Mouse (Mus musculus) liver, adult 2 months (tissue): ENCODE results near the gene Runx2.

Source experiments
- CTCF ChIP-seq: fragments of 200-500 bp; IDR thresholded peaks from 2 replicates; pipeline ENCODE4 v1.5.1; 2011; ENCODE audit warnings: low read depth, low read length, control low read depth
- POLR2A ChIP-seq: fragments of 200-500 bp; IDR thresholded peaks from 2 replicates; pipeline ENCODE4 v1.6.1; 2011; ENCODE audit warnings: low read length, control low read depth; ENCODE audit not compliant: insufficient read depth; ENCODE audit errors: extremely low read depth

DNA sequence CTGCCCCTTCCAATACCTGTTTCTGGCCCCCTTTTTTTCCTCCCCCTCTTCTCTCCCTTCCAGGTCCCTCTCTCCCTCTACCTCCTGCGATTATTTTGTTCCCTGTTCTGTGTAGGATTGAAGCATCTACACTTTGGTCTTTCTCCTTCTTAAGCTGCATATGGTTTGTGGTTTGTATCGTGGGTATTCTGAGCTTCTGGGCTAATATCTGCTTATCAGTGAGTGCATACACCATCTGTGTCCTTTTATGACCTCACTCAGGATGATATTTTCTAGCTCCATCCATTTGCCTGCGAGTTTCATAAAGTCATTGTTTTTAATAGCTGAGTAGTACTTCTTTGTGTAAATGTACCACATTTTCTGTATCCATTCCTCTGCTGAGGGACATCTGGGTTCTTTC lies 15.0 kb upstream of the Runx2 start:
- TF ChIP-seq CTCF = no peak
- TF ChIP-seq POLR2A = no peak
